Mouse (Mus musculus): ENCODE measurements at regions not wholly inside any gene's neighbourhood (a gene's known extent, or its start where the extent isn't known, plus 50 kb on each side); places are given as distances from the start of the nearest gene placed in this dataset.

GRCm38 (mm10) chr9:46621851-46622250, 302.1 kb upstream of the 4931429L15Rik start:
- Histone ChIP-seq H3K36me3 (no peaks in the 10 kb centered on the region), H3K4me3 (replicated peaks) (no peak overlapping the region), H3K27me3 (no peaks in the 10 kb centered on the region; the same call in 1 of the 2 replicates), H3K4me2 (no peak overlapping the region), H3K9ac (replicated peaks) (no peak overlapping the region), H3K9me3 (no peaks in the 10 kb centered on the region), H3K4me1 (replicated peaks) (peaks cover 21% of the 10 kb centered on the region), H3K27ac (no peak overlapping the region)
- no peak for ATAC-seq (ENCODE audit: insufficient number of reproducible peaks, insufficient read depth, low FRiP score, low TSS enrichment, low read depth)
- 89% methylated on average over 6 of the region's 6 CpGs for WGBS

DNA sequence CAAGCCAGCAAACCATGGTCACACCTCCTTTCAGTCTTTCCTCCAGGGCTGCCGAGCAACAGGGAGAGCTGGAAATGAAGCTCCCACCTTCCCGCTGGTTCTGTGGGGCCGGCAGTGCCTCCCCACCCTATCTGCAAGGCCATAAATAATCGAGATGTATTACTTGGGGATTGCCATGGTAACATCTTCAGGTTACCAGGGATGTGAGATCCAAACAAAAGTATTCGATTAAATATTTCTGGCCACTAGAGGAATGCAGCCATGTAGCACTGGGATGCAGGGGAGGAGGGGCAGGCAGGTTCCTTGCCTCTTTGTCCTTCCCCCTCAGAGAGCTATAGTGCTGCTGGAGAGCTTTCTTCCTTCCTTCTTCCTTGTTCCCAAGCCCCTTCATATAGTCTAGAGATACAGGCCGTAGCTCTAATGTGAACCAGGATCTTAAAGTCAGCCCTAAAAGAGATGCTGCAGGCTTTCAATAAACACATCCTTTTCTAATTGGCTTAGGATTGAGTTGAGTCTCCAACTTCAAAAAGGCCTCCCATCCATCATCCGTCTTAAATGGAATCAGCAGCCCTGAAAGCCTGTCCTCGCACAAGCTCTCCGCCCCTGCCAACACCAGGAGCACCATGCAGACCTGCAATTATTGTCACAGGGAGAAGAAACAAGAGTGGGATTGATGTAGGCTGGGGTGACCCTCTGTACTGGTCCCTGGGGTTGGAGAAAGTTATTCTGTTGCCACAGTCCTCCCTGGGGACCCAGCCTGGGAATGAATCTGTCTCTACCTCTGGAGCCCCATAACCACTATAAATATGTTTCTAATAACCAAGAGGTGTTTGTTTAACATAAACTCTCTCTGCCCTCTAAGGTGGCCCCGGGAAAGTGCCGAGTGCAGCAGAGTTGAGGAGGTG, 290.6 kb upstream of the 4931429L15Rik start:
- Histone ChIP-seq H3K36me3 (no peaks in the 10 kb centered on the region), H3K27me3 (peaks cover 6% of the 10 kb centered on the region; the same call in 1 of the 2 replicates), H3K9me3 (no peaks in the 10 kb centered on the region), H3K9ac (replicated peaks) (no peak overlapping the region), H3K27ac (peak overlapping the region; percentile 75), H3K4me1 (replicated peaks) (peaks cover 26% of the 10 kb centered on the region), H3K4me3 (replicated peaks) (no peak overlapping the region), H3K4me2 (peak overlapping the region; percentile 2; the same call in 1 of the 2 replicates)
- WGBS: 8% methylated on average over 11 of the region's 11 CpGs
- ATAC-seq (ENCODE audit: insufficient number of reproducible peaks, insufficient read depth, low FRiP score, low TSS enrichment, low read depth): no peak

DNA sequence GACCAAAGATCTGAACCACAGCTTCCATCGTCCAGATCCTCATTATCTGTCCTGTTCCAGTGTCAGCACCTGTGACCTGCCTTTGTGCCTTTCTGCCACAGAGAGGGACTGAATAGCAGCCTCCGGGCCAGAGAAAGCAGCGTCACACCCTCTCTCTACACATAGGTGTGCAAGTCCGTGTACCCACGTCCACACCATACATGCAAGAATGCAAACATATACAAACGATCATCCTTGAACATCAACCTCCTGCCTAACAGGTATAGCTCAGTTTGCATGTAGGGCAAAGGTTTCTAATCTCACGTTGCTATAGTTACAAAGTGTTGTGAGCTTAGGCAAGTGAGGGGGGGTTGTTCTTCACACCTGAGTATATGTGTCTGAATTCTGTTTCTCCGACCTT, 288.9 kb upstream of the 4931429L15Rik start:
- 87% methylated on average over 8 of the region's 8 CpGs for WGBS
- Histone ChIP-seq H3K4me1 (replicated peaks) (peaks cover 26% of the 10 kb centered on the region), H3K4me2 (no peak overlapping the region), H3K36me3 (no peaks in the 10 kb centered on the region), H3K27me3 (peaks cover 6% of the 10 kb centered on the region; the same call in 1 of the 2 replicates), H3K9ac (replicated peaks) (no peak overlapping the region), H3K9me3 (no peaks in the 10 kb centered on the region), H3K4me3 (replicated peaks) (no peak overlapping the region), H3K27ac (no peak overlapping the region)
- ATAC-seq (ENCODE audit: insufficient number of reproducible peaks, insufficient read depth, low FRiP score, low TSS enrichment, low read depth): no peak

DNA sequence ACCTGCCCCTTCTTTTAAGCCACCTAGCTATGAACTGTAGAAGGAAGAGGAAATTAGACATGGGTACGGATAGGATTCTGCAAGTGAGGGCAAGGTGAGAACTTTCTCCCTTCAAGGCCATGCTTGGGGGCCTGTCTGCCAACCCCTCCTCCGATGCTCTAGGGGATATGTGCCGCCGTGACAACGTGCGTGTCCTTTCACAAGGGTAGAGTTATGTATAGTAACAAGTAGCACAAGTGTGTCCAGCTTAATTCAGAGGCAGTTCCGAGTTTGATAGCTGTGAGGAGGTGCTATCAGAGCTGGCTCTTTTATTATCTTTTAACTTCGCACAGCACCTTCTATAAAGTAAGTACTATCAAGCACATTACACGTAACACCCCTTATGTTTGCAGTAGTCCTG, 281.0 kb upstream of the 4931429L15Rik start:
- Histone ChIP-seq H3K27ac (peak overlapping the region; percentile 3; the same call in 1 of the 2 replicates), H3K4me1 (replicated peaks) (peaks cover 22% of the 10 kb centered on the region), H3K36me3 (no peaks in the 10 kb centered on the region), H3K4me2 (no peak overlapping the region), H3K9ac (replicated peaks) (no peak overlapping the region), H3K27me3 (no peaks in the 10 kb centered on the region), H3K4me3 (replicated peaks) (no peak overlapping the region), H3K9me3 (no peaks in the 10 kb centered on the region)
- WGBS: 81% methylated on average over 9 of the region's 9 CpGs
- ATAC-seq (ENCODE audit: insufficient number of reproducible peaks, insufficient read depth, low FRiP score, low TSS enrichment, low read depth): no peak

- H3K4me3 ChIP-seq (replicated peaks): no peak overlapping the region
- H3K9ac ChIP-seq (replicated peaks): no peak overlapping the region
- no peak overlapping the region for H3K4me2 ChIP-seq
- no peak for ATAC-seq (ENCODE audit: insufficient number of reproducible peaks, insufficient read depth, low FRiP score, low TSS enrichment, low read depth)
- H3K27ac ChIP-seq: peak overlapping the region; percentile 3; the same call in 1 of the 2 replicates
- WGBS: 17% methylated on average over 8 of the region's 8 CpGs
- H3K4me1 ChIP-seq (replicated peaks): peaks cover 22% of the 10 kb centered on the region
- no peaks in the 10 kb centered on the region for H3K9me3 ChIP-seq
- H3K27me3 ChIP-seq: no peaks in the 10 kb centered on the region
- H3K36me3 ChIP-seq: no peaks in the 10 kb centered on the region
Observed at GRCm38 (mm10) chr9:46599931-46600708, 280.3 kb upstream of the 4931429L15Rik start.

GRCm38 (mm10) chr9:46598518-46598917, 278.7 kb upstream of the 4931429L15Rik start:
- Histone ChIP-seq H3K9me3 (no peaks in the 10 kb centered on the region), H3K27ac (no peak overlapping the region), H3K4me3 (replicated peaks) (no peak overlapping the region), H3K4me1 (replicated peaks) (peaks cover 20% of the 10 kb centered on the region), H3K9ac (replicated peaks) (no peak overlapping the region), H3K27me3 (no peaks in the 10 kb centered on the region), H3K36me3 (no peaks in the 10 kb centered on the region), H3K4me2 (no peak overlapping the region)
- 89% methylated on average over 6 of the region's 6 CpGs for WGBS
- no peak for ATAC-seq (ENCODE audit: insufficient number of reproducible peaks, insufficient read depth, low FRiP score, low TSS enrichment, low read depth)

GRCm38 (mm10) chr9:46593444-46593843, 273.7 kb upstream of the 4931429L15Rik start:
- Histone ChIP-seq H3K4me2 (no peak overlapping the region), H3K27me3 (no peaks in the 10 kb centered on the region; the same call in 1 of the 2 replicates), H3K9me3 (no peaks in the 10 kb centered on the region), H3K27ac (no peak overlapping the region), H3K4me3 (replicated peaks) (no peak overlapping the region), H3K4me1 (replicated peaks) (no peaks in the 10 kb centered on the region), H3K9ac (replicated peaks) (no peak overlapping the region), H3K36me3 (no peaks in the 10 kb centered on the region)
- 76% methylated on average over 6 of the region's 6 CpGs for WGBS
- no peak for ATAC-seq (ENCODE audit: insufficient number of reproducible peaks, insufficient read depth, low FRiP score, low TSS enrichment, low read depth)

GRCm38 (mm10) chr9:46592908-46593307, 273.1 kb upstream of the 4931429L15Rik start:
- no peaks in the 10 kb centered on the region for H3K9me3 ChIP-seq
- H3K27me3 ChIP-seq: no peaks in the 10 kb centered on the region; the same call in 1 of the 2 replicates
- no peak overlapping the region for H3K9ac ChIP-seq (replicated peaks)
- no peak overlapping the region for H3K4me2 ChIP-seq
- ATAC-seq (ENCODE audit: insufficient number of reproducible peaks, insufficient read depth, low FRiP score, low TSS enrichment, low read depth): no peak
- no peaks in the 10 kb centered on the region for H3K36me3 ChIP-seq
- H3K27ac ChIP-seq: no peak overlapping the region
- H3K4me3 ChIP-seq (replicated peaks): no peak overlapping the region
- 92% methylated on average over 7 of the region's 7 CpGs for WGBS
- H3K4me1 ChIP-seq (replicated peaks): no peaks in the 10 kb centered on the region

- Histone ChIP-seq H3K4me3 (replicated peaks) (no peak overlapping the region), H3K4me2 (no peak overlapping the region), H3K4me1 (replicated peaks) (peaks cover 5% of the 10 kb centered on the region; the same call in 1 of the 2 replicates), H3K9ac (replicated peaks) (no peak overlapping the region), H3K36me3 (no peaks in the 10 kb centered on the region), H3K27me3 (no peaks in the 10 kb centered on the region; the same call in 1 of the 2 replicates), H3K27ac (no peak overlapping the region), H3K9me3 (no peaks in the 10 kb centered on the region)
- no peak for ATAC-seq (ENCODE audit: insufficient number of reproducible peaks, insufficient read depth, low FRiP score, low TSS enrichment, low read depth)
- 76% methylated on average over 8 of the region's 8 CpGs for WGBS
Observed at GRCm38 (mm10) chr9:46586818-46587217, 267.0 kb upstream of the 4931429L15Rik start.

DNA sequence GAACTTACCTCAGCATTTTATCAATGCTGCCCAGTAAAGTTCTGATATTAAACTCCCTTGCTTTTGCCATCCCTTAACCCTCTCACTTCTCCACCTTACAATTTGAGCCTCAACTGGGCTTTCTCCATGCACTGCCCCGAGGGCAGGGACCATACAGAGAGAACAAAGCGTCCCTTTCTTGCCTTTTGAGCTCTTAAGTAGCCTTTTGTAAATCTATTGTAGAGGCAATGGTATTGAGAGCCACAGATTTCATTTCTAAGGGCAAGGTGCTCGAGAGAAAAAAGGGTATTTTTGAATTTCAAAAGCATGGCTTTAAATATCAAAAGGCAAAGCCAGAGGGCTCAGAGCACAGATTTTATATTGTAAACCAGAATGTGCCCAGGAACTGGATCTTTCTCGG, 262.1 kb upstream of the 4931429L15Rik start:
- no peaks in the 10 kb centered on the region for H3K27me3 ChIP-seq
- no peak for ATAC-seq (ENCODE audit: insufficient number of reproducible peaks, insufficient read depth, low FRiP score, low TSS enrichment, low read depth)
- no peak overlapping the region for H3K9ac ChIP-seq (replicated peaks)

GRCm38 (mm10) chr9:46562301-46562700, 242.5 kb upstream of the 4931429L15Rik start:
- Histone ChIP-seq H3K9ac (replicated peaks) (no peak overlapping the region), H3K27me3 (peaks cover 9% of the 10 kb centered on the region), H3K9me3 (no peaks in the 10 kb centered on the region), H3K27ac (no peak overlapping the region), H3K36me3 (no peaks in the 10 kb centered on the region), H3K4me3 (replicated peaks) (no peak overlapping the region), H3K4me1 (replicated peaks) (no peaks in the 10 kb centered on the region), H3K4me2 (no peak overlapping the region)
- WGBS: 86% methylated on average over 4 of the region's 4 CpGs
- no peak for ATAC-seq (ENCODE audit: insufficient number of reproducible peaks, insufficient read depth, low FRiP score, low TSS enrichment, low read depth)

More for the DNA sequence above, 262.1 kb upstream of the 4931429L15Rik start:
- Histone ChIP-seq H3K27ac (no peak overlapping the region), H3K4me3 (replicated peaks) (no peak overlapping the region), H3K9me3 (peaks cover 15% of the 10 kb centered on the region), H3K36me3 (no peaks in the 10 kb centered on the region), H3K4me2 (no peak overlapping the region), H3K4me1 (replicated peaks) (peaks cover 2% of the 10 kb centered on the region; the same call in 1 of the 2 replicates)
- WGBS: 44% methylated on average over 4 of the region's 4 CpGs
